Mouse (Mus musculus) olfactory bulb, adult 2 months (tissue): ENCODE results near the gene Serhl.

ENCODE experiments used
- CTCF ChIP-seq: fragments of 200-500 bp; IDR thresholded peaks from 2 replicates; pipeline ENCODE4 v1.5.1; 2012; ENCODE audit warnings: low read depth, mild to moderate bottlenecking, low read length, moderate library complexity; ENCODE audit not compliant: insufficient read depth
- POLR2A ChIP-seq: fragments of 200-500 bp; IDR thresholded peaks from 2 replicates; pipeline ENCODE4 v1.6.1; 2012; ENCODE audit warnings: mild to moderate bottlenecking, low read depth, low read length, moderate library complexity; ENCODE audit not compliant: insufficient read depth

GRCm38 (mm10) chr15:83149196-83150072 is 60.1 kb downstream of the Serhl start, which contains the start of gene Poldip3:
- TF ChIP-seq CTCF, result no peak
- TF ChIP-seq POLR2A, result peak; percentile 89; the same call in 1 of the 2 replicates
